Mouse (Mus musculus) G1E-ER4 (cell line): ENCODE results near the gene Stap2. TPM values are rescaled to one million over a fixed set of nuclear protein-coding genes. Genes with fewer than 3 reads are reported as not detected.

Experiments
- GATA1 ChIP-seq: IDR thresholded peaks from one replicate; pipeline ENCODE4 v1.8.0; 2012; ENCODE audit warnings: low read length, inconsistent platforms
- polyA plus RNA-seq: library from polyadenylated mRNA; stranded (reverse); fragments of >175 nt; gene quantifications from 2 replicates; pipeline ENCODE4 v1.2.3, GENCODE M21; 2012

Stap2 gene
- 0.06 and 0.08 TPM in 2 replicates for polyA plus RNA-seq

- TF ChIP-seq GATA1: no peak
Observed at GRCm38 (mm10) chr17:56005415-56006061, at the start of gene Stap2, which contains the start of gene Mpnd. TSS of gene Stap2 (minus strand) at chr17:56005584. TSS of gene Mpnd (plus strand) at chr17:56005711.

DNA sequence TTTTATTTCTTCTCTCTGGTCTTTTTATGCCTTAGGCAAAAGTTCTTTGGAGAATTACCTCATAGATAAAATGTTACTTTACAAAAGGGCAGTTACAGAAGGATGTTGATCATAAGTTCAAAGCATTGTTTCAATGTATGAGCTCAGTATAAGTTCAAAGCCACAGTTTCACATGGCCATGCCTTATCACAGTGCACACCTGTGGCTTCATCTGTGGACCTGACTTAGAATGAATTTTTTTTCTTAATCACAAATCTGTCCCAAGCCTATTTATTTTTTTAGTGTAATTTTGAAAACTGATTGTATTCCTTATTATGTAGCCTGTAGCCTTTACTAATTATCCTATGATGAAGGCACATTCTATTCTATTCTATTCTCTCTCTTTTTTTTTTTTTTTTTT is 49.6 kb upstream of the Stap2 start:
- no peak for TF ChIP-seq GATA1

DNA sequence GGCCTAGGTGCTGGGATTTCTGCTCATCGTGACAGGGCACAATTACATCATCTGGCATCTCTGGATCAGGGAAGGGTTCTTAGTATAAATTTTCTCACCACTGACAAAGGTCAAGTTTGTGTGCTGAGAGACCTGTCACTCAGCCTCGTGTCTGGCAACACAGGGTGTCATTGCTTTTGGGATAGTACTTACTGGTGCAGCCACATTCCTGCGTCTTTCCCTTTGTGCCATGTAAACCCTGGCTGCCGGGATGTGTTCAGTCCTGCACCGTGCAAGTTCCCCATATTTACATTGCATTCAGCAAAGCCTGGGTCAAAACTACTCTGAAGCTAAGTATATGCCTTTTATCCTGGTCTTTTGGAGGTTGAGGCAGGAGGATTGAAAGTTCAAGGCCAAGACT is 46.0 kb upstream of the Stap2 start:
- TF ChIP-seq GATA1: no peak

DNA sequence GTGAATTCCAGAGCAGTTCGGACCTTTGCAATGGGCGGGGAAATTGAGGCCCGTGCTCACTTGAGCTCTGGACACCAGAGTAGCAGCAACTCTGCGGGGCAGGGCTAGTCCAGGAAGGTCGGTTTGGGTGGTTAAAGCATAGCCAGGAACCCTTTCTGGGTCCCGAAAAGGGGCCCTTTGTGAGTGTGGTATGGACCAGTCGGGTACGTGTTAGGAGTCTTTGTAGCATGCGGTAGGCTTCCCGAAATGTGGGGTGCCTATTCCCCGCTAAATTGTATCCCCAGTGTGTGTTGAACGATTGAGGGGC is 35.4 kb upstream of the Stap2 start:
- no peak for TF ChIP-seq GATA1

GRCm38 (mm10) chr17:56040030-56040856 is 34.9 kb upstream of the Stap2 start, which contains the start of gene Chaf1a:
TSS of gene Chaf1a (plus strand) at chr17:56040439.
- TF ChIP-seq GATA1: no peak

- TF ChIP-seq GATA1: no peak
Observed at GRCm38 (mm10) chr17:56039345-56039744, 34.0 kb upstream of the Stap2 start.

- TF ChIP-seq GATA1: no peak
Observed at GRCm38 (mm10) chr17:56038583-56039261, 33.3 kb upstream of the Stap2 start.

DNA sequence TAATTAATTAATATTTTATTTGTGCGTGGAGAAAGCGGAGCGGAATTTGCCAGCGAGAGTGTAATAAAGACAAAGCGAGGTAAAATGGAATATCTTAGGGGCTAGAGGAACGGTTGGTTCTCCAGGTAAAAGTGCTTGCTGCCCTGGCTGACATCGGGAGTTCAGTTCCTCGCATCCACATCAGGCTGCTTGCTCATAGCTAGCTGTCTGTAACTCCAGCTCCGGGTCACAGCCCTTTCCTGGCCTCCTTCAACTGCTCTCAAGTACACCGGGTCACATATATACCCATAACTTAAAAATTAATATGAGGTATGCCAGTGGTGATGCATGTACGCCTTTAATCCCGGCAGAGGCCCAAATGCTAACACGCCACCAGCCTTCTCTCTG is 31.5 kb upstream of the Stap2 start:
- TF ChIP-seq GATA1: no peak

DNA sequence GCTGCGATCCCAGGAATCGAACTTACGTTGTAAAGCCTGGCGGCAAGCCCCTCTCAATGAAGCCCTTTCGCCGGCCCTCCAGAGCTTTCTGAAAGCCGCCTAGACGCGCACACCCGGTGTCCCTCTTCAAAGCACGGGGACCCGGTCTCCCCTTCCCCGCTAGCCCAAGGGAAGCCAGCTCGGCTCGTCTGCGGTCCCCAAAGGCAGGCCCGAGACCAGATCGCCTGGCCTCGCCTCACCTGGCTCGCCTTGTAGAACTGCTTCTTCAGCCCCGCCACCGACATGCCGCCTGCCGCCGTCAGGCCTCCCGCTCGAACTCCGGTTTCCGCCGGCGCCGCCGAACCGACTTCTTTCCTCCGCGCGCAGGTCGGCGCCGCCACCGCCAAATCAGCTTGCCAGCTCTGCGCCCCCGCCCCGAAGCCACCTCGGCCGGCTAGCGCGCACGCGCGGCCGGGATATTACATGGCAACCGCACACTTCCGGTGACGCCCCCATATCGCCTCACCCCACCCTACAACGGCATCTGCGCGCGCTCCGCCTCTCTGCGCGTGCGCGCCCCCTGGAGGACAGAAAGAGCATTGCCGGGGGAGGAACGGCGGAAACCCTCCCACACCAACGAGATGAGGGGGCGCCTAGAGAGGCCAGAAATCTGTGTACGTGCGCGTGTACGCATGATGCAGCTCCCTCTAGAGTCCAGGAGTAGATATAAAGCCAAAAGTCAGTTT is 31.0 kb upstream of the Stap2 start, which contains the start of gene Sh3gl1:
Gene Sh3gl1, minus strand, starts transcription at position 460 of the 725 bp plus-strand sequence.
- no peak for TF ChIP-seq GATA1

GRCm38 (mm10) chr17:56035216-56035615 is 29.8 kb upstream of the Stap2 start:
- no peak for TF ChIP-seq GATA1

- TF ChIP-seq GATA1: no peak
Observed at GRCm38 (mm10) chr17:56034726-56035100, 29.3 kb upstream of the Stap2 start.

DNA sequence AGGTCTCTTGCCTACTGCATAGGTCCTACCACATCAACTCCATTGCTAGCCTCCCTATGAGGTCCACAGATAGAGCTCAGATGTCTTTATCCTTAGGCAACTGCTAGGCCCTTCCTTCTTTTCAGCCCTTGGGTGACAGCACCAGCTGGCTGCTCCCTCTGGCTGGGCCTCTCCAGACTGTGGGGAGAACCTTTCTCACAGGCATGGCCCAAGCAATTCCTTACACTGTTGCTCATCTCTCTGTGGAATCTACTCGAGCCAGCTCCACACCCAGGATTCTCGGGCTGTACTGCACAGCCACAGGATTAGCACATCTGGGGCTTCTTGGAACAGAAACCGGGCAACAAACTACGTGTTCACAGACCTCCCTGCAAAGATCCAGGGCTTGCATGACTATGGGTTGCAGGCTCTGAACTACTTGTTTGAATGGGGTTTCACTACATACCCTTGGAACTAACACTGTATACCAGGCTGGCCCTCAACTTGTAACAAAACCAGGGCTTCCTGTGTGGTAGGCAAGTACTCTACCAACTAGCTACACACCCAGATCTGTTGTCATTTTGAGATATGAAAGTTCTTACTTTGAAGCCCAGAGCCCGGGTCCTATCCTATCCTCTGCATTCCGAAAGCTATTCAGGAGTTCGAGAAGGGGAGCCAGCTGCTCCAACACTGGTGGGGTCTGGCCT is 28.8 kb upstream of the Stap2 start:
- no peak for TF ChIP-seq GATA1

DNA sequence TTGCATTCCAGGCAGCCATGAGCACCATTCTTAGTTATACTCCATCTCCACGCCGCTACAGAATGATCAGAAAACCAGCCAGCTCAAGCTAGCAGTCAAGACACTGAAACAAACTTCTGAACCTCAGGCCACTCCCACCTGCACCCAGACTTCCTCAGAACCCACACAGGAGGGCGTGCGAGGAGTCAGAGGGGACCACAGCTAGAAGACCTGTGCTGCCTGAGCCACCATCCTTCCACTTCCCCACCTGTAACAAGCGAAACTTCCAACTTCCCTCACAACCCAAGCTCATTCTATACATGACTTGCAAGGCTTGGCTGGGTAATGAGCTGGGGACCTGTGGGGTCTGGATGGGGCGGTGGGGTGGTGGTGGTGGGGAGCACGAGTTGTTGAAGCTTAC is 27.4 kb upstream of the Stap2 start:
- no peak for TF ChIP-seq GATA1

DNA sequence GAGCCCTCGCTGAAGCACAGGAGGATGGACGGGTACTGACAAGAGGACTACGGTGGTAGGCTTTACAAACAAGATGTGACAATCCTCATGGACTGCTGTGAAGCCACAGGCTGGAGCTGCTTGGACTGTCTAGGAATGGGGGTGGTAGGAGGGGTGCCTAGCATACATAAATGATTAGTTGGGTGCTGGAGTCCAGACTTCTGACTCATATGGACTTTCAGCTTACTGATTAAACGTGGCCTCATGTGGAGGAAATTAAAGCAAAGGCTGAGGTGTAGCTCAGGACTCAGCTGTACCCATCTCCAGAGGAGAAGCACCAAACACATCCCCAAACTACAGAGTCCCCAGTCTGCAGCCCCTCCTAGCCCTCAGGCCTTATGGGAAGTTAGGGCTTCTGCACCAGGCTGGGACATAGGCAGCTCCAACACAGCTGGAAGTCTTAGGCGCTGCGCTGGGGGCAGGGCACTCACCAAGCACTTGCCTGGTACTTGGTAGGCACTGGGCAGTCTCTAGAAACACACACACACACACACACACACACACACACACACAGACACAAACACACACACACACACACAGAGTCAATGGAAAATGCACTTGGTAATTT is 26.8 kb upstream of the Stap2 start:
- no peak for TF ChIP-seq GATA1

DNA sequence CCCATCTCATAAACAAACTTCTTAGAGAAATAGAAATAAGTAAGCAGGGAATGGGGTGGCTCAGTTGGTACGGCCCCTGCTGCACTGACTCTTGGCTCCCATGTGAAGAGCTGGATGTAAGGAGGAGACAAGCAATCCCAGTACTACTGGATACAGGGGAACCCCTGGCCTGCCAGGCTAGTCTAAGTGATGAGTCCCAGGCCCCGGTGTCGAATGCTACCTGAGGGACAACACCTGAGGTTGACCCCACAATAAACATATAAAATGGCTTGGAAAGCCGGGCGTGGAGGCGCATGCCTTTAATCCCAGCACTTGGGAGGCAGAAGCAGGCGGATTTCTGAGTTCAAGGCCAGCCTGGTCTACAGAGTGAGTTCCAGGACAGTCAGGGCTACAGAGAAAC is 26.0 kb upstream of the Stap2 start:
- TF ChIP-seq GATA1: no peak
